In genomic region chr15:92526731-92527130, GRCm38 (mm10) we compare ENCODE assay signal across 10 mouse cellular contexts.
DNase-seq lines count a peak whose midpoint lies in the region; ATAC-seq and TF ChIP-seq lines count a peak whose summit lies in the region.
"Had no signal": no experiment of that assay in that cellular context is flagged by ENCODE, and none has a peak within 500 bp of the region (broad histone marks: within the 10 kb centered on the region; RNA-seq: fewer than 3 reads in every experiment).

No protein-coding gene starts in this region.

- no peaks in the 10 kb centered on the region for H3K27me3 ChIP-seq in midbrain, postnatal 0 days (ENCODE audit: insufficient read depth, low read length)
- H3K27me3 ChIP-seq in midbrain, embryonic 13.5 days: no peaks in the 10 kb centered on the region
- H3K27me3 ChIP-seq in neural tube, embryonic 11.5 days (ENCODE audit: control insufficient read depth, insufficient read depth, low read length): no peaks in the 10 kb centered on the region

- no peak for ATAC-seq in midbrain, postnatal 0 days (ENCODE audit: low FRiP score)
- ATAC-seq in midbrain, embryonic 13.5 days: no peak
- ATAC-seq in neural tube, embryonic 11.5 days (ENCODE audit: insufficient read depth, low FRiP score, low TSS enrichment): no peak
- ATAC-seq: forebrain, embryonic 16.5 days had no signal

- 72% methylated on average over 4 of the region's 4 CpGs for WGBS in midbrain, postnatal 0 days
- WGBS in midbrain, embryonic 13.5 days: 71% methylated on average over 4 of the region's 4 CpGs
- 68% methylated on average over 4 of the region's 4 CpGs for WGBS in neural tube, embryonic 11.5 days

- no peak overlapping the region for H3K4me3 ChIP-seq in midbrain, postnatal 0 days (ENCODE audit: low read depth, low read length)
- no peak overlapping the region for H3K4me3 ChIP-seq in midbrain, embryonic 13.5 days (replicated peaks)
- no peak overlapping the region for H3K4me3 ChIP-seq in neural tube, embryonic 11.5 days (ENCODE audit: low read depth, low read length)
- H3K4me3 ChIP-seq: myocyte had no signal

- peak; percentile 65 for TF ChIP-seq CTCF in midbrain, postnatal 0 days (IDR thresholded peaks at IDR 0.05)
- TF ChIP-seq CTCF in brain, embryonic 14.5 days (IDR thresholded peaks at IDR 0.05; ENCODE audit: borderline replicate concordance, extremely low read depth, insufficient read depth, insufficient read length): peak; percentile 41; the same call in 1 of the 2 replicates

- H3K4me1 ChIP-seq in midbrain, postnatal 0 days (ENCODE audit: insufficient read depth, low read length): no peaks in the 10 kb centered on the region
- H3K4me1 ChIP-seq in midbrain, embryonic 13.5 days (replicated peaks): peaks cover 10% of the 10 kb centered on the region
- peaks cover 4% of the 10 kb centered on the region for H3K4me1 ChIP-seq in neural tube, embryonic 11.5 days (ENCODE audit: control insufficient read depth, insufficient read depth, low read length)

- no peaks in the 10 kb centered on the region for H3K9me3 ChIP-seq in midbrain, postnatal 0 days (ENCODE audit: low read length)
- peaks cover 5% of the 10 kb centered on the region; the same call in 1 of the 2 replicates for H3K9me3 ChIP-seq in midbrain, embryonic 13.5 days
- H3K9me3 ChIP-seq in neural tube, embryonic 11.5 days (ENCODE audit: control insufficient read depth, low read length): no peaks in the 10 kb centered on the region

- no peaks in the 10 kb centered on the region for H3K36me3 ChIP-seq in midbrain, postnatal 0 days (ENCODE audit: insufficient read depth, low read length)
- no peaks in the 10 kb centered on the region for H3K36me3 ChIP-seq in midbrain, embryonic 13.5 days
- no peaks in the 10 kb centered on the region for H3K36me3 ChIP-seq in neural tube, embryonic 11.5 days (ENCODE audit: control insufficient read depth, insufficient read depth, low read length)

- DNase-seq in gastrocnemius, postnatal 10 days: peak; percentile 18
- DNase-seq in gastrocnemius, adult 18-20 months (ENCODE audit: low spot score): no peak
- DNase-seq in midbrain, postnatal 0 days (ENCODE audit: low spot score): no peak
- no peak for DNase-seq in brain, embryonic 14.5 days (ENCODE audit: low read depth)
- peak; percentile 32 for DNase-seq in neural tube, embryonic 11.5 days (ENCODE audit: low spot score)
- DNase-seq in adipocyte (ENCODE audit: low spot score): no peak
- DNase-seq in thymus, postnatal 36 days: no peak

- H3K9ac ChIP-seq in midbrain, postnatal 0 days (replicated peaks; ENCODE audit: low read length, poor library complexity, severe bottlenecking): no peak overlapping the region
- H3K9ac ChIP-seq in midbrain, embryonic 13.5 days (replicated peaks): no peak overlapping the region
- no peak overlapping the region for H3K9ac ChIP-seq in neural tube, embryonic 11.5 days (ENCODE audit: low read length)

- H3K4me2 ChIP-seq in midbrain, postnatal 0 days (ENCODE audit: low read depth, low read length, poor library complexity, severe bottlenecking): no peak overlapping the region
- no peak overlapping the region for H3K4me2 ChIP-seq in midbrain, embryonic 13.5 days (replicated peaks)
- no peak overlapping the region for H3K4me2 ChIP-seq in neural tube, embryonic 11.5 days (ENCODE audit: low read depth)

- no peak for TF ChIP-seq POLR2A in brain, embryonic 14.5 days (IDR thresholded peaks at IDR 0.05; ENCODE audit: borderline replicate concordance, extremely low read depth, insufficient read depth, insufficient read length, poor library complexity, severe bottlenecking)

- no peak overlapping the region for H3K27ac ChIP-seq in midbrain, postnatal 0 days (ENCODE audit: low read depth, low read length)
- H3K27ac ChIP-seq in midbrain, embryonic 13.5 days: no peak overlapping the region
- H3K27ac ChIP-seq in neural tube, embryonic 11.5 days (ENCODE audit: low read depth, low read length): no peak overlapping the region

Comparison
In these comparisons a context has a peak if more than half of its experiments do, and no peak if none do; other contexts are left out.
1. DNase-seq: peak in gastrocnemius, postnatal 10 days (single experiment) and neural tube, embryonic 11.5 days (single experiment); none in gastrocnemius, adult 18-20 months (single experiment), midbrain, postnatal 0 days (single experiment), brain, embryonic 14.5 days (single experiment), adipocyte (single experiment) and thymus, postnatal 36 days (0 of 2).